Mouse (Mus musculus): ENCODE data around the gene Sdr16c6. TPM values are rescaled to one million over a fixed set of nuclear protein-coding genes. Genes with fewer than 3 reads are reported as not detected.

Sdr16c6 gene
- not detected in 2 replicates for polyA plus RNA-seq (2016; fragmentation: Nextera tagmentation; extraction: Ambion mirVana)

GRCm38 (mm10) chr4:4077372-4077771 lies at the start of gene Sdr16c6:
Gene Sdr16c6, minus strand, starts transcription at chr4:4077522.
- H3K4me3 ChIP-seq = no peak within 1 kb of the TSS
- no peaks in the 10 kb centered on the region for H3K4me1 ChIP-seq (replicated peaks)
- 84% methylated on average over 3 of the region's 3 CpGs for WGBS
- H3K27me3 ChIP-seq (ENCODE audit: insufficient read depth, poor library complexity, severe bottlenecking) = no peaks in the 10 kb centered on the region
- no peak for DNase-seq (ENCODE audit: low spot score)
- H3K9me3 ChIP-seq = no peaks in the 10 kb centered on the region
- H3K27ac ChIP-seq = no peak within 1 kb of the TSS
- no peaks in the 10 kb centered on the region for H3K36me3 ChIP-seq

GRCm38 (mm10) chr4:4080180-4080579 lies 2.9 kb upstream of the Sdr16c6 start:
- Histone ChIP-seq H3K4me1 (replicated peaks) (no peaks in the 10 kb centered on the region), H3K36me3 (no peaks in the 10 kb centered on the region), H3K4me3 (no peak overlapping the region), H3K27ac (no peak overlapping the region), H3K27me3 (ENCODE audit: insufficient read depth, poor library complexity, severe bottlenecking) (no peaks in the 10 kb centered on the region), H3K9me3 (no peaks in the 10 kb centered on the region)
- DNase-seq (ENCODE audit: low spot score) = no peak

GRCm38 (mm10) chr4:4079132-4079531 lies 1.8 kb upstream of the Sdr16c6 start:
- H3K4me1 ChIP-seq (replicated peaks) = no peaks in the 10 kb centered on the region
- H3K9me3 ChIP-seq = no peaks in the 10 kb centered on the region
- no peaks in the 10 kb centered on the region for H3K27me3 ChIP-seq (ENCODE audit: insufficient read depth, poor library complexity, severe bottlenecking)
- no peak overlapping the region for H3K4me3 ChIP-seq
- no peak overlapping the region for H3K27ac ChIP-seq
- 93% methylated on average over 3 of the region's 3 CpGs for WGBS
- H3K36me3 ChIP-seq = no peaks in the 10 kb centered on the region
- no peak for DNase-seq (ENCODE audit: low spot score)

- WGBS = 85% methylated on average over 2 of the region's 2 CpGs
- Histone ChIP-seq H3K4me1 (replicated peaks) (no peaks in the 10 kb centered on the region), H3K27ac (no peak overlapping the region), H3K4me3 (no peak overlapping the region), H3K9me3 (no peaks in the 10 kb centered on the region), H3K36me3 (no peaks in the 10 kb centered on the region), H3K27me3 (ENCODE audit: insufficient read depth, poor library complexity, severe bottlenecking) (no peaks in the 10 kb centered on the region)
- DNase-seq (ENCODE audit: low spot score) = no peak
Measured at GRCm38 (mm10) chr4:4076001-4076400, 1.3 kb downstream of the Sdr16c6 start.

Other genes with a start within 250 kb of the Sdr16c6 start
- gene Gm11808, start 103.9 kb downstream of the Sdr16c6 start, polyA plus RNA-seq (2016; fragmentation: Nextera tagmentation; extraction: Ambion mirVana) = 714 and 718 TPM in 2 replicates